Mouse (Mus musculus) stomach, embryonic 14.5 days (tissue): ENCODE data around the gene Cryl1. TPM values are rescaled to one million over a fixed set of nuclear protein-coding genes. Genes with fewer than 3 reads are reported as not detected.

Experiments
- ATAC-seq: fragments of 200-750 bp; cut with Nextera tagmentation; 2 replicates; pipeline ENCODE4 v1.8.0; 2017; ENCODE audit warnings: low read depth, moderate TSS enrichment; ENCODE audit not compliant: insufficient number of reproducible peaks, insufficient read depth, low FRiP score
- H3K27ac ChIP-seq: fragments of 300-500 bp; sonication (generic); 2 replicates; pipeline ENCODE4 v1.5.1; 2014; ENCODE audit warnings: mild to moderate bottlenecking, low read length, moderate library complexity, mixed read lengths
- H3K27me3 ChIP-seq: fragments of 300-500 bp; sonication (generic); 2 replicates; pipeline ENCODE4 v1.6.1; 2014; ENCODE audit warnings: low read length, control low read depth, mixed read lengths; ENCODE audit not compliant: control insufficient read depth, insufficient read depth
- H3K36me3 ChIP-seq: fragments of 300-500 bp; sonication (generic); 2 replicates; pipeline ENCODE4 v1.6.1; 2014; ENCODE audit warnings: mild to moderate bottlenecking, control low read depth, low read length, moderate library complexity, mixed read lengths; ENCODE audit not compliant: control insufficient read depth, insufficient read depth
- H3K4me1 ChIP-seq: fragments of 300-500 bp; sonication (generic); 2 replicates; pipeline ENCODE4 v1.6.1; 2014; ENCODE audit warnings: low read length, control low read depth, mixed read lengths; ENCODE audit not compliant: control insufficient read depth, insufficient read depth
- H3K4me2 ChIP-seq: fragments of 300-500 bp; sonication (generic); replicated peaks from 2 replicates; pipeline ENCODE4 v1.6.1; 2014; ENCODE audit warnings: low read depth, low read length, control low read depth
- H3K4me3 ChIP-seq: fragments of 300-500 bp; sonication (generic); 2 replicates; pipeline ENCODE4 v1.5.1; 2014; ENCODE audit warnings: low read depth, low read length, control low read depth
- H3K9ac ChIP-seq: fragments of 300-500 bp; sonication (generic); replicated peaks from 2 replicates; pipeline ENCODE4 v1.6.1; 2014; ENCODE audit warnings: low read depth, mild to moderate bottlenecking, control low read depth, low read length, moderate library complexity, mixed read lengths
- H3K9me3 ChIP-seq: fragments of 300-500 bp; sonication (generic); 2 replicates; pipeline ENCODE4 v1.6.1; 2016; ENCODE audit warnings: low read depth, low read length, control low read depth; ENCODE audit not compliant: control insufficient read depth
- WGBS: fragments of 180-500 bp; shearing (Covaris S2); extraction: QIAGEN DNeasy Blood & Tissue Kit; methylation state at CpG from one replicate; pipeline ENCODE4 v1.1.7; 2014; 5-methylcytosine and 5-hydroxymethylcytosine counted together
- polyA plus RNA-seq: library from polyadenylated mRNA; unstranded; fragments of >200 nt; fragmentation: Nextera tagmentation; extraction: Ambion mirVana; gene quantifications from 2 replicates; pipeline ENCODE4 v1.2.1, GENCODE M21; 2014

Gene Cryl1
- polyA plus RNA-seq, 1 experiment from 2014 or later, result 31.9 TPM

DNA sequence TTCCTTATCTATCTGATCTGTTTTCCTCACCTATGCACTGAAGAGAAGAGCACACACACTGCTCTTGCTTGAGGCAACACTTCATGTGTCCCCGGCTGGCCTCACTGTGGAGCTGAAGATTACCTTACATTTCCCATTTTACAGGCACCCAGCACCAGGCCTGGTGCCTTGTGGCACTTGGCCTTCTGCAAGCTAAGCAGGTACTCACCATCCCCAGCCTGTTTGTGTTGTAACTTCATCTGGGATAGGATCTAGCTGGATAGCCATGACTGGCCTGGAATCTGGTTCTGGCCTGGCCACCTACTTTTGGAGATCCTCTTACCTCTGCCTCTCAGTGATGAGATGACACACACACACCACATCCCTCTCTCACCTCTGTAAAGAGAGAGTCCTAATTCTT lies 79.5 kb downstream of the Cryl1 start:
- no peak for ATAC-seq
- Histone ChIP-seq H3K4me1 (no peaks in the 10 kb centered on the region), H3K27me3 (no peaks in the 10 kb centered on the region), H3K36me3 (no peaks in the 10 kb centered on the region), H3K9me3 (no peaks in the 10 kb centered on the region), H3K9ac (no peak overlapping the region), H3K4me2 (no peak overlapping the region), H3K4me3 (no peak overlapping the region), H3K27ac (no peak overlapping the region)
- 84% methylated on average over 1 of the region's 1 CpGs for WGBS

DNA sequence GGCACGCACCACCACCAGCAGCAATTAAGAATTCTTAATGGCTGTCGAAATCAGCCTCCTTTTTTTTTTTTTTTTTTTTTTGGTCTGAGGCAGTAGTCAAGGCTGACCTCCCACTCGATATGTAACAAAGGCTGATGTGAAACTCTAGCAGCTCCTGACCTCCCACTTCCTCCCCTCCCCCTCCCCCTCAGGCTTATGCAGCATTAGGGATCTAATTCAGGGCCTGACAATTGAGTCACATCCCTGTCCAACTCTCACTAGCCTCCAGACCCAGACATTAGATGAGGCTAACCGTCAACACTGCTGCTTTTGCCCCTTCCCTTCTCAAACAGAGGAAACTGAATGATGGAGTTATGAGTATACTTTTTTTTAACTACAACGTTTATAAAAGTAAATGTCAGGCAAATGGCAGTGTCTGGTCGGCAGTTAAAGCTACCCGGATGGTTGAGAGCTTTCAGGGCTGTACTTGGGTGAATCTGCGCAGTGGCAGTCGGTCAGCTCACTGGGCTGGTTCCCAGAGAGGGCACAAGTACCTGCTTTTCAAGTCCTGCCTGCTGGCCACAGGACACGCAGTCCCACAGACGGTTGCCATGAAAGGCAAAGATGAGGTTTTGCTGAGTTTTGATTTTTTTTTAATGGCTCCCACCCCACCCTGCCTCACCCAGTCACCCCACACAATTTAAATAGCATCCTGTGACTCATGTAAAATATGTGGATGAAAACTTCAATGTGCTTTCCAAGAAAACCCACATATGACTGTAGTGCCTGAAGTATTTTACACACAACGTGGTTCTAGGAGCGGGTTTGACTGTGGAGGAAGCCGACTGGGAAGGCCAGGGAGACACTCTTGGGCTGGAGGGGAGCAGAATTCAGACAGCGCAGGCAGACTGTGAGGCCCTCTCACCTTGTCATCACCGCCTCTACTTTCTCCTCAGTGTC lies 81.4 kb downstream of the Cryl1 start:
- no peaks in the 10 kb centered on the region for H3K9me3 ChIP-seq
- ATAC-seq, result no peak
- H3K4me3 ChIP-seq, result no peak overlapping the region
- no peak overlapping the region for H3K9ac ChIP-seq
- H3K36me3 ChIP-seq, result no peaks in the 10 kb centered on the region
- no peak overlapping the region for H3K27ac ChIP-seq
- WGBS, result 53% methylated on average over 16 of the region's 16 CpGs
- H3K4me2 ChIP-seq, result no peak overlapping the region
- H3K27me3 ChIP-seq, result no peaks in the 10 kb centered on the region
- H3K4me1 ChIP-seq, result no peaks in the 10 kb centered on the region

DNA sequence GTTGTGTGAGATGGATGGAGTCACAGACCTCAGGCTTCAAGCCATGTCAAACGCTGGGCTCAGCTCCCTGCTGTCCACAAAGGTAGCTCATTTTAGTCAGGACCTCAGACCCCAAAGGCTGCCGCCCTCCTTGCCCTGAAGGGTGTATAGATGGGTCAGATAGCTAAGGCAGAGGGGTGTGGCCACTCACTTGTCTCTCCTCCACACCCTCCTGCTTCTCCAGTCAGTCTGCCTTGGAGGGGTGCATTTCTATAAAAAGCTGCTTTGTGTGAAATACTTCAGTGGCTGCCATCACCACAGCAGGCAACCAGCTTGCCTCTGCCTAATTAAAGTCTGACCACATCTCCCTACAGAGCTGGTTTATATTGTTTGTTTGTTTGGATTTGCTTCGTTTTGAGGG lies 82.4 kb downstream of the Cryl1 start:
- Histone ChIP-seq H3K4me2 (no peak overlapping the region), H3K27ac (no peak overlapping the region), H3K36me3 (no peaks in the 10 kb centered on the region), H3K9me3 (no peaks in the 10 kb centered on the region), H3K9ac (no peak overlapping the region), H3K27me3 (no peaks in the 10 kb centered on the region), H3K4me1 (no peaks in the 10 kb centered on the region), H3K4me3 (no peak overlapping the region)
- 58% methylated on average over 3 of the region's 3 CpGs for WGBS
- no peak for ATAC-seq

DNA sequence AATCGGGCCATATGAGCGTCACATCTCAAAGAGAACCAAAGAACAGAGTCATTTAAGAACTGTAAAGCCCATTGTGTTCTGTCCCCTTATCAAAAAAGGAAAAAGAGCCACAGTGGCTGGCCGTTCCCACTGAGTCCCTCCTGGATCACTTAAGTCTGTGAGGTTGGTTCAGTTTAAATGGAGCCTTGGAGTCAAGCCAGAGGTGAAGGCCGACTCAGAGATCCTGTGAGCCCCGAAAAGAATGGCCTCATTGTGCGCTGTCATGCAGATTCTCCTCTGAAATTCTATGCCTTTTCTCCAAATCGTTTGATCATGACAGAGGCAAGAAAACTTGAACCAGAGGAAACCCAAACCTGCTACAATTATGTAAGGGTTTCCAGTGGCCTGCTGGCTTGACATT lies 82.8 kb downstream of the Cryl1 start:
- Histone ChIP-seq H3K4me2 (no peak overlapping the region), H3K4me1 (no peaks in the 10 kb centered on the region), H3K27ac (no peak overlapping the region), H3K36me3 (no peaks in the 10 kb centered on the region), H3K4me3 (no peak overlapping the region), H3K9ac (no peak overlapping the region), H3K9me3 (no peaks in the 10 kb centered on the region), H3K27me3 (no peaks in the 10 kb centered on the region)
- no peak for ATAC-seq
- WGBS, result 76% methylated on average over 7 of the region's 7 CpGs

DNA sequence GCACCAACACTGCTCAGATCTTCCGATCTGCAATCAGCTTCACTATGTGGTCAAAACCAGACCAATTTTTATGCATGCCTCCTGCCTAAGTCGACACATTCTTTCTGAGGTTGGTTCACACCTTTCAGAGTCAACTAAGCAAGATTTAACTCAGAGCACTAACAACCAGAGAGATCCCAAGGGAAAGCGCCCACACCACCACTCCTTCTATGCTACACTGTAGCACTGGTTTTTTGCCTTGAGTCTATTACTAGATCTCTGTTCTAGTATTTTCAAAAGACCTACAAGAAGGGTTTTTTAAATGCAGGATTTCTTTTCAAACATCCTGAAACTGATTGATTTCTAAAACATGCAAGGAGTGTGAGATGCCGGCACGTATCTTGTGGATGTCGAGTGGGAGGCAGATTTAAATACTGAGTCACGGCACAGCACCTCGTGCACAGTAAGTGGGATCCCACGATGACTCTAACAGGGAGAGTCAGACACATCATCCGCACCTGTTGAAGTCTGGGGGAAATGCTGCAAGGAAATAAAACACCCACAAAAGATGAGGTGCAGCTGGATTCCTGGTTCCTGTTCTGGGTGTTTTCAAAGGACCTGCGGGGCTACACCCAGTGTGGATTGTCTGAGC lies 96.6 kb downstream of the Cryl1 start:
- no peaks in the 10 kb centered on the region for H3K27me3 ChIP-seq
- no peak overlapping the region for H3K27ac ChIP-seq
- 79% methylated on average over 11 of the region's 11 CpGs for WGBS
- H3K9me3 ChIP-seq, result no peaks in the 10 kb centered on the region
- no peaks in the 10 kb centered on the region for H3K36me3 ChIP-seq
- no peak overlapping the region for H3K4me2 ChIP-seq
- H3K9ac ChIP-seq, result no peak overlapping the region
- ATAC-seq, result no peak
- H3K4me3 ChIP-seq, result no peak overlapping the region
- H3K4me1 ChIP-seq, result no peaks in the 10 kb centered on the region

DNA sequence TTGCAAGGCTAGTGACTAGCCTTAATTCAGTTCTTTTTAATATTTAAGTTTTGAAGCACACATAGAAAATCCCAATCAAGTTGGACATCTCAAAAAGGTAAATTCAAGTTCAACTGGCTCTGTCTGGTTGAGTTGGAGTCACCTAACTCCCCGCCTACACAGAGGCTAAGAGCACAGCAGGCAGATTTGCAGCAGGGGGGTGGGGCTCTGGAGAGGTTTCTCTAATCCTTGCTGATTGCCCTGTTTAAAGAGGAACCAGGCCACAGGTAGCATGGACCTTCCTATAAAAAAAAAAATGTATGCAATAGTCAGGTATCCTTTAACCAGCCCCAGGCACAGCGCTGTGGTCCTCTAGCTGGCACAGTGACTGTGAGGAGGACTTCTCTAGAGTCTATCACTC lies 97.8 kb downstream of the Cryl1 start:
- no peak for ATAC-seq
- Histone ChIP-seq H3K27me3 (no peaks in the 10 kb centered on the region), H3K36me3 (no peaks in the 10 kb centered on the region), H3K9ac (no peak overlapping the region), H3K9me3 (no peaks in the 10 kb centered on the region), H3K27ac (no peak overlapping the region), H3K4me1 (no peaks in the 10 kb centered on the region), H3K4me2 (no peak overlapping the region), H3K4me3 (no peak overlapping the region)
- WGBS, result 40% methylated on average over 2 of the region's 2 CpGs

DNA sequence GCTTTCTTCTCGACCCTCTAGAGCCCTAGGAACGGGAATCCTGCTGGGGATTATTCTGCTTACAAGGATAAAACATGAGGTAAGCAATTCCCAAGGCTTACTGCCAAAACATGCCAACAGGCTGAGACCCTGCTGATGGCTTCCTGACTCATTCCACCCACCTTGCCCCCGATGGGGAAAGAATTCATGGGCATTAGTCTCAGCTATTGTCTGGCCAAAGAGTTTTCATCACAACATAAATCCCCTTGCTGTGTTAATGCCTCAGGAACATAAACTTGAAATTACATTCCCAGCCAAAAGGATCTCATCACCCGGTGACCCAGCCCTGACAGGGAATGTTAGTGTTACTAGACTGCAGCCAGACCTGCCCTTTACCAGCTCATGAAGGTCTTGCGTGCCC lies 100.7 kb downstream of the Cryl1 start:
- Histone ChIP-seq H3K4me3 (no peak overlapping the region), H3K4me2 (no peak overlapping the region), H3K9me3 (no peaks in the 10 kb centered on the region), H3K36me3 (no peaks in the 10 kb centered on the region), H3K4me1 (no peaks in the 10 kb centered on the region), H3K27ac (no peak overlapping the region), H3K27me3 (no peaks in the 10 kb centered on the region), H3K9ac (no peak overlapping the region)
- 40% methylated on average over 5 of the region's 5 CpGs for WGBS
- no peak for ATAC-seq

DNA sequence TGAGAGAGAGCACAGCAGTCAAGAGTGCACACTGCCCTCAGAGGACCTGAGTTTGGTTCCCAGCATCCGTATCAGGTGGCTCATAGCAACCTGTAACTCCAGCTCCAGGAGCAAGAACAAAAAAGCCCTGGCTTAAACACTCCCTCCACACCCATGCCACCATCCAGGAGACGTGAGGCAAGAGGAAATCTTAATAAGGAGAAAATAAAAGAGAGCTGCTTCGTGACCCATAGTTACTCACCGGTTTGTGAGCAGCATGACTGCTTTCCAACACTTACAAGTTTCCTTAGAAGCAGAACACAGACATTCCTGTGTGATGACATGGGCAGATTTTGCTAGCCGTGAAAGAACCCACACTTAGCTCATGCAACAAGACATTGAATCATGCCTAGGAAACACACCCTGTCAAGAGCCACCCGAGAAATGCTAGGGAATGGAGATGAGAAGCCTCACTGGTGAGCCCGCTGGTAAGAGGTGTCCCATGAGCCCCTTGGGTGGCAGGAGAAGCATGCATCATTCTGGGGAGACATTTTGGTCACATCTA lies 106.9 kb downstream of the Cryl1 start:
- Histone ChIP-seq H3K9ac (no peak overlapping the region), H3K27me3 (no peaks in the 10 kb centered on the region), H3K27ac (no peak overlapping the region), H3K9me3 (no peaks in the 10 kb centered on the region), H3K4me3 (no peak overlapping the region), H3K4me2 (no peak overlapping the region), H3K4me1 (no peaks in the 10 kb centered on the region), H3K36me3 (no peaks in the 10 kb centered on the region)
- WGBS, result 78% methylated on average over 7 of the region's 7 CpGs
- ATAC-seq, result no peak
